Mouse (Mus musculus) thymus, adult 2 months (tissue): ENCODE measurements around the gene Atp6ap2.

Source experiments
- CTCF ChIP-seq: fragments of 200-500 bp; IDR thresholded peaks from 2 replicates; pipeline ENCODE4 v1.5.1; 2012; ENCODE audit warnings: mild to moderate bottlenecking, control low read depth, low read length, moderate library complexity, borderline replicate concordance; ENCODE audit not compliant: control insufficient read depth, poor library complexity, insufficient read depth; ENCODE audit errors: extremely low read depth
- POLR2A ChIP-seq: fragments of 200-500 bp; IDR thresholded peaks from 2 replicates; pipeline ENCODE4 v1.6.1; 2012; ENCODE audit warnings: mild to moderate bottlenecking, low read length, control low read depth, moderate library complexity; ENCODE audit not compliant: control insufficient read depth, poor library complexity, insufficient read depth; ENCODE audit errors: extremely low read depth

GRCm38 (mm10) chrX:12587958-12588355 lies 356 bp downstream of the Atp6ap2 start:
- TF ChIP-seq CTCF (no peak), POLR2A (no peak)
